Mouse (Mus musculus) kidney, postnatal 10 days (tissue): ENCODE measurements around the gene Car9.
"Not testable (repeated sequence)": the region's sequence is repeated elsewhere in the genome, so short reads cannot be mapped to it uniquely, and the experiment has no call there.

Experiments
- DNase-seq: peaks from one replicate; pipeline ENCODE4 v3.0.0; 2021; ENCODE audit warnings: mixed read lengths

Car9 gene

DNA sequence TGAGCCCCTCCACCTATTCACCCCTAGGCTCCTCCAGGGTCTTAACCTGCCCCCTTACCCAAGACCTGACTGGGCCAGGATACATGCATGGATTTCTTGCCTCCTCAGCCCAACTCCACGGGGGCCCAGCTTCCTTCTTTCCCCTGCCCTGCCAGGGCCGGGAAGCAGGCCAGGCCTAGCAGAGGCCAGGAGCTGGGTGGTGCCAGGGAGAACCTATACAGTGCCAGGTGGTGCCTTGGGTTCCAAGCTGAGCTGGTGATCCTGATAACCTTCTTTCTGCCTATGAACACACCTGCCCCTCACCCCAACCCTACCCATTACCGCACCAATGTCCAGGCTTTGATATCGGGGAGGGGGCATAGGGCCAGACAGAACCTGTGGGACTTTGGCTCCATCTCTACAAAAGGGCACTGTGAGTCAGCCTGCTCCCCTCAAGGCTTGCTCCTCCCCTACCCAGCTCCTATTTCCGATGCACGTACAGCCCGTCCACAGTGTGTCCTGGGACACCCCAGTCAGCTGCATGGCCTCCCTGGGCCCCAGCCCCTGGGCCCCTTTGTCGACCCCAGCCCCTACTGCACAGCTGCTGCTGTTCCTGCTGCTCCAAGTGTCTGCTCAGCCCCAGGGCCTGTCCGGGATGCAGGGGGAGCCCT, at the start of gene Car9:
Car9 (plus strand) TSS at position 431 of the 650 bp plus-strand sequence.
- DNase-seq: no peak

GRCm38 (mm10) chr4:43457124-43457523, 49.6 kb upstream of the Car9 start:
- no peak for DNase-seq

DNA sequence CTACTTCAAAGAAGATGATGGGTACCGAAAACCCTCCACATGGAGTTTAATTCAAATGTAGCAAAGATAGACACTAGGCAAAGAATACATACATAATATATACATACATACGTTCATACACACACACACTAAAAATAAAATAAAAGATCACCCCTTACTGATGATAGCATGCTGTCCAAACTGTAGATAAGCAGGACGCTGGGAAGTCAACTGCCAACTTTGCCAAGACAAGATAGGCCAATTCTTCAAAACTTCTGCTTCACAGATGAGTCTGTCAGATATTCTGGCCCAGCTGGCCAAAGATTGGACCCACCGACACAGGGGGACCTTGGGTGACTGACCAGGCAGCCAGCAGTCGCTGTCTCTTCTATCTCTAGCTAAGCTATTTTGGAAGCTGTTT, 43.7 kb upstream of the Car9 start:
- DNase-seq: no peak

DNA sequence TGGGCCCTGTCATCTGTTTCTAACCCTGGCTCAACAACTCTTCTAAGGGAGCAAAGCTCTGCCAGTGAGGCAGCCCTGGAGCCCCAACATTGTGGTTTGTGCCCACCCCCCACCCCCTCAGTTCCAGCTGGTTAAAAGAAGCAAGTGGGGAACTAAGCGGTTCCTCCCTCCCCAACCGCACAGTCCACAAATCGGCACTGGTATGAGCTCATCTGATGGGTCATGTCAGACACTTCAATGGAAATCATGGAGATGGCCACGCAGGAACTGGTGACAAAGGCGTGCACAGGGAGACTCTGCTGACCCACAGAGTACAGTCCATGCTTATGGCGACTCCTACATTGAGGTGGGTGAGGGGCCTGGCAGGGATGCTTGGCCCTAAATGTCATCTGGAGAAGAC, 40.8 kb upstream of the Car9 start:
- no peak for DNase-seq

- no peak for DNase-seq
Measured at GRCm38 (mm10) chr4:43466872-43467271, 39.9 kb upstream of the Car9 start.

DNA sequence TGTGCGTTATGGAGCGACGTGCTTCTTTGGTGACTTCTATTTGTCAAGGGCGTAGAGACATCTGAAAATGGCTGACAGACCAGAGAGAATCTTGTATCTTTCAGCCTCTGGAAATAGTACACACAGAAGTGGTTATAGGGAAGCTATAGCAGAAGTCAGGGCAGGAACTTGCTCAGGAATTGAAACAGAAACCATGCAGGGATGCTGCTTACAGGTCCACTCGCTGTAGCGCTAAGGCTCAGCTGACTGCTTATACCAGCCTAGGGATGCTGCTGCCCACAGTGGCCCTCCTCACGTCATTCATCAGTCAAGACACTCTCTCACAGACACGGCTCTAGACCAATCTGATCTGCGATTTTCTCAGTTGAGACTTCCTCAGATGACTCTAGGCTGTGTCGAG, 36.5 kb upstream of the Car9 start:
- no peak for DNase-seq

- DNase-seq: no peak
Measured at GRCm38 (mm10) chr4:43473636-43474035, 33.1 kb upstream of the Car9 start.

DNA sequence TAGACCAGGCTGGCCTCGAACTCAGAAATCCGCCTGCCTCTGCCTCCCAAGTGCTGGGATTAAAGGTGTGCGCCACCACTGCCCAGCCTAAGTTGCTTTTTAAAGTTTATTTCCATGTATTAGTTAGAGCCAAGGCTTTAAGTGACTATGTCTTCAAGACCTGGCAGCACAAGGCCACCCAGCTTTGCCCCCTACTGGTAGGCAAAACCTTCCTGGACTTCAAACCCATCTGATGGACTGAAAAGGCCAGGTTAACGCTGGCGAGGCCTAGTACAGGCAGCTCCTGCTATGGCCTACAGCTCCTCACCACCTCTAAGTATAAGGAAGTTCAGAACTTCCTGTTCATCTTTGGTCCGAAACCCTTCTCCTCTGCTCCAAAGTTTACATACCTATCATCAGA, 30.2 kb upstream of the Car9 start:
- DNase-seq: peak; percentile 52

GRCm38 (mm10) chr4:43477857-43478533, 28.8 kb upstream of the Car9 start:
- DNase-seq: peak; percentile 92

DNA sequence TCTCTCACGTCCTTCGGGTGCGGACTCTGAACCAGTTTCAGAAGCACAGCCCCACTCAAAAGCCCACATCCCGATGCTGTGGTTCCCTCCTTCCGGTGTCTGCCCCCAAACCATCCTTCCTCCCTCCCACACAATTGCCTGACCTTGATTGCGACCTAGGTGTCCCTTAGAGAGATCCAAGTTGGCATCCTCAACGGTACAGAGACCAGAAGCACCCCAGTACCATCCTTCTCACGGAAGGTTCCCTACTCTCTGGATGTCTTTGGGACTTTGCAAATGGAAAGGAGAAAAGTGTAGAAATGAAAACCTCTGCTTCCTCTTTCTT, 28.3 kb upstream of the Car9 start:
- DNase-seq: no peak

GRCm38 (mm10) chr4:43478906-43479832, 27.6 kb upstream of the Car9 start:
- peak; percentile 88 for DNase-seq

- peak; percentile 26 for DNase-seq
Measured at GRCm38 (mm10) chr4:43480985-43481384, 25.8 kb upstream of the Car9 start.

- DNase-seq: no peak
Measured at GRCm38 (mm10) chr4:43481894-43482456, 24.8 kb upstream of the Car9 start.

GRCm38 (mm10) chr4:43482591-43482990, 24.2 kb upstream of the Car9 start:
- peak; percentile 14 for DNase-seq

GRCm38 (mm10) chr4:43483535-43484091, 23.2 kb upstream of the Car9 start, which contains the start of gene Sit1:
Gene Sit1, minus strand, starts transcription at chr4:43483734.
- DNase-seq: no peak

GRCm38 (mm10) chr4:43485666-43486065, 21.1 kb upstream of the Car9 start:
- DNase-seq: not testable (repeated sequence)

- no peak for DNase-seq
Measured at GRCm38 (mm10) chr4:43489611-43490010, 17.2 kb upstream of the Car9 start.

DNA sequence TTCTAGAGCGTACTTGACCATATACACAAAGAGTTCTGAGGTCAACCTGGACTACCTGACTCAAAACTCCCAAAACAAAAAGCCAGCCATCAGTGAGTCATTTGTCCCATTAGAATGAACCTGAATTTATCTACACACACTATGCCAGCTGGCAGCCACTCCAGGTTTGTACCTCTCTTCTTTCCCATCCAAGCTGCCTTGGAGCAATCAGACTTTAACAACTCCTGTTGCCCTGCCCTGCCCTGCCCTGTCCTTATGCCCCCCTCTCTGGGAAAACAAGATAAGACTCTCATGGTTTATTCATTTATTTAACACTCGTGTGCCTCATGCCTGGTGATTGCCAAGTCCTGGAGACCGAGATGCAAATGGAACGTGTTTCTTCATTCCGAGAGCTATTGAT, 16.0 kb upstream of the Car9 start:
- no peak for DNase-seq

DNA sequence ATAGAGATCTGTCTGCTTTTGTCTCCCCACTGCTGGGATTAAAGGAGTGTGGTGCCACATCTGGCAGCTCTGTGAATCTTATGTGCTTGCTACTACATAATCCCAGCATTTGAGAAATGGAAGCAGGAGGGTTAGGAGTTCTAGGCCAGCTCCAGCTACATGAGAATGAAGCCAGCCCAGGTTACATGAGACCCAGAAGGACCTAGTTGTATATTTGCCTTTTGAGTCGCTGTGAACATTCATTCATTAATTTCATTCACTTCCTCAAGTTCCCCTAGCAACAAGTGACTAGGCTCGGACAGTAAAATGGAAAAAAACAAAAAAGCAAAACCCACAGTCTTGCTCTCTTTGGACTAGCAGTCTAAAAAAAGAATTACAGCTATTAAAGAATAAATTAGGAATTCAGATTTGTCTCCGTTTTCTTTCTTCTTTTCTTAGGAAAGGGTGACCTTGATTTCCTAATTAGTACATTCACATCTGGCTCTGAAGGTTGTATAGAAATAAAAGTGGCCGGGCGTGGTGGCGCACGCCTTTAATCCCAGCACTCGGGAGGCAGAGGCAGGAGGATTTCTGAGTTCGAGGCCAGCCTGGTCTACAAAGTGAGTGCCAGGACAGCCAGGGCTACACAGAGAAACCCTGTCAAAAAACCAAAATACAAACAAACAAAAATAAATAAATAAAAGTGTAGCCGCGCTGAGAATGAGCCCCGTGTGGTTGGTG, 14.5 kb upstream of the Car9 start:
- DNase-seq: no peak

DNA sequence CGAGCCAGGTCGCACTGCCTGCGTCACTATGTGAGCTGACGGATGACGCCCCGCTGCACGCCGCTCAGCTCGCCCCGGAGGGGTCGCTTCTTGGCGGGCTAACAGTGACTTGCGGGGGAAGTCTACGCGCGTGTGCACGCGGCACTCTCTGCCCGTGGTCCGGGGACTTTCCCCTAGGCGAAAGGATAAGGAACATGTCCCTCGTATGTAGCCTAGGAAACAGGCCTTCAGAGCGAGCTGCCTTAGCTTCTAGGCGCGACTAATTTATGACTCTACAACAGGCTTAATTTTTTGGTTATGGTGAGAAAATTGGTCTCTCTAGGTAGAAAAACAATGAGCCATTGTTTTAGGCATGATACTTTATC, 14.0 kb upstream of the Car9 start, which contains the start of gene Ccdc107:
Ccdc107 (plus strand) TSS at position 80 of the 365 bp plus-strand sequence.
- DNase-seq: peak; percentile 95

- DNase-seq: peak; percentile 98
Measured at GRCm38 (mm10) chr4:43493186-43493845, 13.4 kb upstream of the Car9 start.

DNA sequence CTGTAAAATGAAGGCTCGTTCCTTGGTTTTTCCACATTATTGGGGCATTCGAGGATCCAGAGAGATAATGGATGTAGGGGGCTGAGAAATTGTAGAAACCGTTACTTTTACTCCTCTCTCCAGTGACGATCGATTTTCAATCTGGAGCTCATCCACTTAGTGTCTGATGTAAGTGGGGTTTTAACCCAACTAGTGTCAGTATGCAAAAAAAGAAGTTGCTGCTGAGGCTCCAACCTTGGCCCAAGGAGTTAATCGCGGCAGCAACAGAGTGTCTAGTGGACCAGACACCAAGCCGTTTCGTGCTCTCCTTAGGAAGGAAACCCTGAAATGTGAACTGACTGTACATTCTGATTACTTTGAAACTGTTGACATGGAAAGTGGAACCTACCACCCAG, 12.9 kb upstream of the Car9 start:
- no peak for DNase-seq
